Mouse (Mus musculus): ENCODE measurements around the gene Irf8.

GRCm38 (mm10) chr8:120738771-120739170 is 2.6 kb downstream of the Irf8 start:
- no peak for TF ChIP-seq CTCF (IDR thresholded peaks at IDR 0.05; ENCODE audit: borderline replicate concordance, insufficient read depth, low read depth, low read length)
- TF ChIP-seq POLR2A (IDR thresholded peaks at IDR 0.05; ENCODE audit: borderline replicate concordance, insufficient read depth, low read length), result no peak
